Mouse (Mus musculus): Measurements from ENCODE around the gene Etnk2. TPM values are rescaled to one million over a fixed set of nuclear protein-coding genes. Genes with fewer than 3 reads are reported as not detected.

The Etnk2 gene
- polyA plus RNA-seq, 1 experiment from 2014 or later = 3.0 TPM

- Histone ChIP-seq H3K9ac (ENCODE audit: low read depth, low read length) (no peak overlapping the region), H3K36me3 (ENCODE audit: control insufficient read depth, insufficient read depth, low read length) (no peaks in the 10 kb centered on the region), H3K9me3 (ENCODE audit: control insufficient read depth, low read length) (no peaks in the 10 kb centered on the region), H3K4me3 (ENCODE audit: low read length) (no peak overlapping the region), H3K4me2 (ENCODE audit: low read depth, low read length) (no peak overlapping the region), H3K4me1 (ENCODE audit: control insufficient read depth, insufficient read depth, low read length) (peaks cover 18% of the 10 kb centered on the region), H3K27ac (ENCODE audit: low read length) (no peak overlapping the region; the same call in 1 of the 2 replicates), H3K27me3 (replicated peaks; ENCODE audit: control insufficient read depth, insufficient read depth, low read length) (no peaks in the 10 kb centered on the region)
- no peak for ATAC-seq
- 81% methylated on average over 7 of the region's 7 CpGs for WGBS
Measured at GRCm38 (mm10) chr1:133406614-133407013, 43.2 kb downstream of the Etnk2 start.

GRCm38 (mm10) chr1:133407436-133407835 is 44.1 kb downstream of the Etnk2 start:
- peaks cover 18% of the 10 kb centered on the region for H3K4me1 ChIP-seq (ENCODE audit: control insufficient read depth, insufficient read depth, low read length)
- H3K27ac ChIP-seq (ENCODE audit: low read length) = no peak overlapping the region; the same call in 1 of the 2 replicates
- ATAC-seq = no peak

GRCm38 (mm10) chr1:133408321-133408720 is 44.9 kb downstream of the Etnk2 start:
- peaks cover 25% of the 10 kb centered on the region for H3K4me1 ChIP-seq (ENCODE audit: control insufficient read depth, insufficient read depth, low read length)
- no peaks in the 10 kb centered on the region for H3K9me3 ChIP-seq (ENCODE audit: control insufficient read depth, low read length)
- 65% methylated on average over 9 of the region's 9 CpGs for WGBS
- H3K9ac ChIP-seq (ENCODE audit: low read depth, low read length) = no peak overlapping the region
- H3K4me3 ChIP-seq (ENCODE audit: low read length) = no peak overlapping the region
- no peak for ATAC-seq
- no peak overlapping the region for H3K27ac ChIP-seq (ENCODE audit: low read length)
- H3K36me3 ChIP-seq (ENCODE audit: control insufficient read depth, insufficient read depth, low read length) = no peaks in the 10 kb centered on the region
- H3K27me3 ChIP-seq (replicated peaks; ENCODE audit: control insufficient read depth, insufficient read depth, low read length) = no peaks in the 10 kb centered on the region
- no peak overlapping the region for H3K4me2 ChIP-seq (ENCODE audit: low read depth, low read length)

More at GRCm38 (mm10) chr1:133407436-133407835, 44.1 kb downstream of the Etnk2 start:
- no peak overlapping the region for H3K4me3 ChIP-seq (ENCODE audit: low read length)
- 65% methylated on average over 6 of the region's 6 CpGs for WGBS
- no peak overlapping the region for H3K9ac ChIP-seq (ENCODE audit: low read depth, low read length)
- H3K9me3 ChIP-seq (ENCODE audit: control insufficient read depth, low read length) = no peaks in the 10 kb centered on the region
- no peak overlapping the region for H3K4me2 ChIP-seq (ENCODE audit: low read depth, low read length)
- H3K27me3 ChIP-seq (replicated peaks; ENCODE audit: control insufficient read depth, insufficient read depth, low read length) = no peaks in the 10 kb centered on the region
- no peaks in the 10 kb centered on the region for H3K36me3 ChIP-seq (ENCODE audit: control insufficient read depth, insufficient read depth, low read length)

GRCm38 (mm10) chr1:133408880-133409516 is 45.6 kb downstream of the Etnk2 start:
- no peak overlapping the region for H3K27ac ChIP-seq (ENCODE audit: low read length)
- no peak overlapping the region for H3K4me2 ChIP-seq (ENCODE audit: low read depth, low read length)
- no peak overlapping the region for H3K4me3 ChIP-seq (ENCODE audit: low read length)
- peaks cover 32% of the 10 kb centered on the region for H3K4me1 ChIP-seq (ENCODE audit: control insufficient read depth, insufficient read depth, low read length)
- ATAC-seq = no peak
- H3K27me3 ChIP-seq (replicated peaks; ENCODE audit: control insufficient read depth, insufficient read depth, low read length) = no peaks in the 10 kb centered on the region
- H3K9ac ChIP-seq (ENCODE audit: low read depth, low read length) = no peak overlapping the region
- H3K9me3 ChIP-seq (ENCODE audit: control insufficient read depth, low read length) = no peaks in the 10 kb centered on the region
- no peaks in the 10 kb centered on the region for H3K36me3 ChIP-seq (ENCODE audit: control insufficient read depth, insufficient read depth, low read length)
- WGBS = 32% methylated on average over 6 of the region's 6 CpGs

GRCm38 (mm10) chr1:133409786-133410185 is 46.4 kb downstream of the Etnk2 start:
- H3K4me3 ChIP-seq (ENCODE audit: low read length) = no peak overlapping the region
- no peaks in the 10 kb centered on the region for H3K27me3 ChIP-seq (replicated peaks; ENCODE audit: control insufficient read depth, insufficient read depth, low read length)
- peaks cover 37% of the 10 kb centered on the region for H3K4me1 ChIP-seq (ENCODE audit: control insufficient read depth, insufficient read depth, low read length)
- no peaks in the 10 kb centered on the region for H3K36me3 ChIP-seq (ENCODE audit: control insufficient read depth, insufficient read depth, low read length)
- H3K4me2 ChIP-seq (ENCODE audit: low read depth, low read length) = no peak overlapping the region
- no peak overlapping the region for H3K27ac ChIP-seq (ENCODE audit: low read length)
- no peaks in the 10 kb centered on the region for H3K9me3 ChIP-seq (ENCODE audit: control insufficient read depth, low read length)
- no peak overlapping the region for H3K9ac ChIP-seq (ENCODE audit: low read depth, low read length)
- ATAC-seq = no peak
- 57% methylated on average over 9 of the region's 9 CpGs for WGBS

- Histone ChIP-seq H3K36me3 (ENCODE audit: control insufficient read depth, insufficient read depth, low read length) (no peaks in the 10 kb centered on the region), H3K27me3 (replicated peaks; ENCODE audit: control insufficient read depth, insufficient read depth, low read length) (no peaks in the 10 kb centered on the region), H3K4me2 (ENCODE audit: low read depth, low read length) (no peak overlapping the region), H3K9ac (ENCODE audit: low read depth, low read length) (no peak overlapping the region), H3K4me1 (ENCODE audit: control insufficient read depth, insufficient read depth, low read length) (peaks cover 53% of the 10 kb centered on the region), H3K4me3 (ENCODE audit: low read length) (no peak overlapping the region), H3K9me3 (ENCODE audit: control insufficient read depth, low read length) (no peaks in the 10 kb centered on the region), H3K27ac (ENCODE audit: low read length) (no peak overlapping the region)
- WGBS = 83% methylated on average over 8 of the region's 8 CpGs
- no peak for ATAC-seq
Measured at GRCm38 (mm10) chr1:133411506-133412147, 48.3 kb downstream of the Etnk2 start.

- Histone ChIP-seq H3K36me3 (ENCODE audit: control insufficient read depth, insufficient read depth, low read length) (no peaks in the 10 kb centered on the region), H3K4me3 (ENCODE audit: low read length) (no peak overlapping the region), H3K27ac (ENCODE audit: low read length) (peak overlapping the region; percentile 71), H3K9ac (ENCODE audit: low read depth, low read length) (peak overlapping the region; percentile 17), H3K4me2 (ENCODE audit: low read depth, low read length) (no peak overlapping the region), H3K9me3 (ENCODE audit: control insufficient read depth, low read length) (no peaks in the 10 kb centered on the region), H3K27me3 (replicated peaks; ENCODE audit: control insufficient read depth, insufficient read depth, low read length) (no peaks in the 10 kb centered on the region), H3K4me1 (ENCODE audit: control insufficient read depth, insufficient read depth, low read length) (peaks cover 66% of the 10 kb centered on the region)
- ATAC-seq = peak; percentile 27; the same call in 1 of the 2 replicates
- 40% methylated on average over 9 of the region's 9 CpGs for WGBS
Measured at GRCm38 (mm10) chr1:133412941-133413340, 49.6 kb downstream of the Etnk2 start.

GRCm38 (mm10) chr1:133415086-133415485 is 51.7 kb downstream of the Etnk2 start:
- peak overlapping the region; percentile 30; the same call in 1 of the 2 replicates for H3K9ac ChIP-seq (ENCODE audit: low read depth, low read length)
- no peaks in the 10 kb centered on the region for H3K9me3 ChIP-seq (ENCODE audit: control insufficient read depth, low read length)
- WGBS = 33% methylated on average over 7 of the region's 7 CpGs
- H3K4me1 ChIP-seq (ENCODE audit: control insufficient read depth, insufficient read depth, low read length) = peaks cover 70% of the 10 kb centered on the region
- no peaks in the 10 kb centered on the region for H3K27me3 ChIP-seq (replicated peaks; ENCODE audit: control insufficient read depth, insufficient read depth, low read length)
- H3K36me3 ChIP-seq (ENCODE audit: control insufficient read depth, insufficient read depth, low read length) = no peaks in the 10 kb centered on the region
- peak overlapping the region; percentile 34; the same call in 1 of the 2 replicates for H3K4me2 ChIP-seq (ENCODE audit: low read depth, low read length)
- H3K4me3 ChIP-seq (ENCODE audit: low read length) = no peak overlapping the region
- peak overlapping the region; percentile 53; the same call in 1 of the 2 replicates for H3K27ac ChIP-seq (ENCODE audit: low read length)
- ATAC-seq = peak; percentile 24

- Histone ChIP-seq H3K4me2 (ENCODE audit: low read depth, low read length) (peak overlapping the region; percentile 34; the same call in 1 of the 2 replicates), H3K9me3 (ENCODE audit: control insufficient read depth, low read length) (no peaks in the 10 kb centered on the region), H3K36me3 (ENCODE audit: control insufficient read depth, insufficient read depth, low read length) (no peaks in the 10 kb centered on the region), H3K27me3 (replicated peaks; ENCODE audit: control insufficient read depth, insufficient read depth, low read length) (no peaks in the 10 kb centered on the region), H3K9ac (ENCODE audit: low read depth, low read length) (peak overlapping the region; percentile 30; the same call in 1 of the 2 replicates), H3K27ac (ENCODE audit: low read length) (peak overlapping the region; percentile 53; the same call in 1 of the 2 replicates), H3K4me3 (ENCODE audit: low read length) (no peak overlapping the region), H3K4me1 (ENCODE audit: control insufficient read depth, insufficient read depth, low read length) (peaks cover 69% of the 10 kb centered on the region)
- 0 out of 2 replicates have a peak, but pooled peaks have one; percentile 8 for ATAC-seq
- WGBS = 68% methylated on average over 6 of the region's 6 CpGs
Measured at GRCm38 (mm10) chr1:133415505-133415904, 52.1 kb downstream of the Etnk2 start.
